Mouse (Mus musculus) limb, embryonic 14.5 days (tissue): ENCODE results near the gene C2cd5. TPM values are rescaled to one million over a fixed set of nuclear protein-coding genes. Genes with fewer than 3 reads are reported as not detected.
"Not testable (repeated sequence)": the region's sequence is repeated elsewhere in the genome, so short reads cannot be mapped to it uniquely, and the experiment has no call there.

ENCODE experiments used
- ATAC-seq: fragments of 200-750 bp; cut with Nextera tagmentation; 2 replicates; pipeline ENCODE4 v1.8.0; 2017; ENCODE audit warnings: low read depth, moderate number of reproducible peaks, moderate TSS enrichment; ENCODE audit not compliant: low FRiP score
- DNase-seq: peaks from one replicate; pipeline ENCODE4 v3.0.0-alpha.2; 2015; ENCODE audit warnings: low spot score
- H3K27ac ChIP-seq: fragments of 300-500 bp; sonication (generic); replicated peaks from 2 replicates; pipeline ENCODE4 v1.5.1; 2014; ENCODE audit warnings: low read depth, mild to moderate bottlenecking, low read length, moderate library complexity, mixed read lengths
- H3K27me3 ChIP-seq: fragments of 300-500 bp; sonication (generic); 2 replicates; pipeline ENCODE4 v1.6.1; 2014; ENCODE audit warnings: low read length, mixed read lengths; ENCODE audit not compliant: control insufficient read depth, insufficient read depth
- H3K36me3 ChIP-seq: fragments of 300-500 bp; sonication (generic); 2 replicates; pipeline ENCODE4 v1.6.1; 2014; ENCODE audit warnings: mild to moderate bottlenecking, low read length, moderate library complexity, mixed read lengths; ENCODE audit not compliant: control insufficient read depth, insufficient read depth
- H3K4me1 ChIP-seq: fragments of 300-500 bp; sonication (generic); 2 replicates; pipeline ENCODE4 v1.6.1; 2014; ENCODE audit warnings: antibody characterized with exemption, low read length, mixed read lengths; ENCODE audit not compliant: control insufficient read depth, insufficient read depth
- H3K4me2 ChIP-seq: fragments of 300-500 bp; sonication (generic); replicated peaks from 2 replicates; pipeline ENCODE4 v1.6.1; 2014; ENCODE audit warnings: low read depth, mild to moderate bottlenecking, low read length, moderate library complexity; ENCODE audit not compliant: severe bottlenecking
- H3K4me3 ChIP-seq: fragments of 300-500 bp; sonication (generic); replicated peaks from 2 replicates; pipeline ENCODE4 v1.5.1; 2014; ENCODE audit warnings: low read length
- H3K9ac ChIP-seq: fragments of 300-500 bp; sonication (generic); 2 replicates; pipeline ENCODE4 v1.6.1; 2014; ENCODE audit warnings: mild to moderate bottlenecking, low read depth, low read length, moderate library complexity; ENCODE audit not compliant: severe bottlenecking
- H3K9me3 ChIP-seq: fragments of 300-500 bp; sonication (generic); 2 replicates; pipeline ENCODE4 v1.6.1; 2016; ENCODE audit warnings: low read length; ENCODE audit not compliant: control insufficient read depth
- POLR2A ChIP-seq: fragments of 200-500 bp; IDR thresholded peaks from 2 replicates; pipeline ENCODE4 v1.8.0; 2012; ENCODE audit warnings: inconsistent platforms, mild to moderate bottlenecking, moderate library complexity, borderline replicate concordance; ENCODE audit not compliant: insufficient read depth, insufficient read length; ENCODE audit errors: extremely low read depth
- WGBS: fragments of 180-500 bp; shearing (Covaris S2); extraction: QIAGEN DNeasy Blood & Tissue Kit; methylation state at CpG from one replicate; pipeline ENCODE4 v1.1.7; 2014; 5-methylcytosine and 5-hydroxymethylcytosine counted together
- polyA plus RNA-seq, 2 experiments: library from polyadenylated mRNA; depleted of rRNA in 1 of 2; stranded (reverse) in 1 of 2; unstranded in 1 of 2; fragments of >200 nt; fragmentation: Nextera tagmentation in 1 of 2; extraction: Ambion mirVana in 1 of 2; gene quantifications; 2 replicates each; pipeline versions ENCODE4 v1.2.1 to v1.2.3; 2012 to 2014

The C2cd5 gene
- polyA plus RNA-seq, 2 experiments = 23.1 to 38.8 TPM

DNA sequence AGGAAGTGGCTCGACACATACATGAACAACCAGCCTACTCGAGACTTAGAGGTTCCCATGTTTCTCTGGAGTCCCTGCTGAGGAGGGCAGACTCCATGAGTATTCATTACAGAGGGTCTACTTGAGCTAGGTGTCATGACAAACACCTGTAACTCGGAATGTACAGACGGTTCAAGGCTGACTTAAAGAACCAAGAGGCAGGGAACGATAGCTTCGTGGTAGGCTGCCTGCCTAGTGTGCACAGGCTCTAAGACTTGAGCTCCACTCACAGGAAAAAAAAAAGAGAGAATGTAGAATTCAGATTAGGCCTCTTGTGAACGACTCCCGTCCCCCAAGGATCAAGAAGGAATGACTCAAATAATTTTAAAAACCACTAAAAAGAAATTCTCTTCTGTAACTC, 78.2 kb downstream of the C2cd5 start:
- Histone ChIP-seq H3K4me2 (no peak overlapping the region), H3K9me3 (no peaks in the 10 kb centered on the region), H3K27me3 (no peaks in the 10 kb centered on the region), H3K4me1 (no peaks in the 10 kb centered on the region), H3K27ac (no peak overlapping the region), H3K36me3 (peaks cover 24% of the 10 kb centered on the region), H3K9ac (no peak overlapping the region), H3K4me3 (no peak overlapping the region)
- no peak for ATAC-seq
- TF ChIP-seq POLR2A = no peak
- DNase-seq = no peak
- 87% methylated on average over 8 of the region's 8 CpGs for WGBS

DNA sequence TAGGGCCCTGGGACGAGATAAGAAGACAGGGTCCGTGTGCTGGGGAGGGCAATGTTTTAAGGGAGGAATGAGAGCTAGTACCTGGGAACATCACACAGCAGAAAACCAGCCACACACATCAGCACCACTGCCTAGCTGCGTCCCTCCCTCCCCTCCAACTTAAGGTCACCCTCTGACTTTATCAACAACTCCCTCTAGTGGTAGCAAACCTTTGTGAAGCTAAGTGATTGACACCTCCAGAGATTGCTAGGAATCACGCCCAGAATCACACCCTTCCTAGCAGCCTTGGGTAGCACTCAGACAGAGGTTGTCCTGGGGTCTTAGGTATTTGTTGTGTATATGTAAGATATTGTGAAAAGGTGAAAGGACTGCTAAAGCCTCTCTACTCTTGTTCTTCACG, 79.3 kb downstream of the C2cd5 start:
- DNase-seq (no peak), ATAC-seq (no peak)
- Histone ChIP-seq H3K4me1 (no peaks in the 10 kb centered on the region), H3K4me2 (no peak overlapping the region), H3K4me3 (no peak overlapping the region), H3K9me3 (no peaks in the 10 kb centered on the region), H3K36me3 (peaks cover 26% of the 10 kb centered on the region), H3K9ac (no peak overlapping the region), H3K27ac (no peak overlapping the region), H3K27me3 (no peaks in the 10 kb centered on the region)
- no peak for TF ChIP-seq POLR2A
- 64% methylated on average over 5 of the region's 5 CpGs for WGBS

DNA sequence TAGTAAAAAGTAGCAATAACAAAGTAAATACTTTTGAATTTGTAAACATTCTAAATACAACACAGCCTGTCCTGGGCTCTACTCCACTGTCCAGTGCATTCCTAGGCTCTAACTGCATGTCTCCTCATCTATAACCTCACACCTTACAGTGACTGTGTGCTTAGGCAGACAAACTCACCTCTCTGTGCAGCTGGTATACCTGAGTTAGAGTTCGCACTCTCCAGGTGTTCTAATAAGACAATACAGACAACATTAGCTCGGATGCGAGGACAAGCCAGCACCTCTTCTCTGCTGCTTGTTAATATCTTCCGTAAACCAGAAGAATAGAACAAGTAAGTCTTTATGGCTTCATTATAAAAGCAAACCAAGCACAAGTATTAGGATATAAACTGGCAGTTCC, 79.8 kb downstream of the C2cd5 start:
- WGBS = 93% methylated on average over 4 of the region's 4 CpGs
- Histone ChIP-seq H3K27ac (no peak overlapping the region), H3K4me3 (no peak overlapping the region), H3K36me3 (peaks cover 26% of the 10 kb centered on the region), H3K4me1 (no peaks in the 10 kb centered on the region), H3K27me3 (no peaks in the 10 kb centered on the region), H3K4me2 (no peak overlapping the region), H3K9ac (no peak overlapping the region), H3K9me3 (no peaks in the 10 kb centered on the region)
- ATAC-seq (no peak), DNase-seq (no peak)
- no peak for TF ChIP-seq POLR2A

DNA sequence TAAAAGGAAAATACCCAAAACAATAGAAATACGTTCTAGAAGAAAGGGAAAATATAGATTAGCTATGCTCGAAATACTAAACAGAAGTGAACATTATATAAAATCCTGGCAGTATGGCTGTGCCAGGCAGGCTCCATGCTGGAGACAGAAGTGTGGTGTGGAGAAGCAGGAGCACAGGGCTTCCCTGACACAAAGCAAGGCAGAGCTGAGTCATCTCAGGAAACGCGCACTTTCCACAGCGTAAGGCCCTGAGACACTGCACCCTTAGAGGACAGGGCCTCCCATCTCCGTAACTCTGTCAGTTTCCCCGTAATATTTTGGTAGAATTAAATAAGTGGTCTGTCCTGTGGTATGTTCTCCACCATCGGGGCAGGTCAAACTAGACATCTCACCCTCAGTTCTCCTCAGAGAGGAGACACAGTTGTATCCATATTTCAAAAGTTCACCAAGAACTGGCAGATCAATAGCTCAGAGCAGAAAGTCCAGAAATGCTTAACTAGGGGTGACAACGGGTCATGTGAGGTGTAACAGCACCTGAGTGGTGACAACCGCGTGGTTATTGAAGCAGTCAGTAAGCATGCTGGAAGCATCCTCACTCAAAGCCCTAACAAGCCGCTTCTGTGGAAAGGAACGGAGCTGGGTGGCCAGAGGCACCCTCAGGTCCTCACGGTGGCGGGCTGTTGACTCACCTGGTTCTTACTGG, 87.3 kb downstream of the C2cd5 start:
- no peak for DNase-seq
- Histone ChIP-seq H3K27me3 (no peaks in the 10 kb centered on the region), H3K4me2 (no peak overlapping the region), H3K27ac (no peak overlapping the region), H3K9me3 (peaks cover 3% of the 10 kb centered on the region; the same call in 1 of the 2 replicates), H3K36me3 (peaks cover 40% of the 10 kb centered on the region), H3K4me3 (no peak overlapping the region), H3K9ac (no peak overlapping the region), H3K4me1 (no peaks in the 10 kb centered on the region)
- ATAC-seq = no peak
- TF ChIP-seq POLR2A = no peak
- WGBS = 94% methylated on average over 15 of the region's 15 CpGs

DNA sequence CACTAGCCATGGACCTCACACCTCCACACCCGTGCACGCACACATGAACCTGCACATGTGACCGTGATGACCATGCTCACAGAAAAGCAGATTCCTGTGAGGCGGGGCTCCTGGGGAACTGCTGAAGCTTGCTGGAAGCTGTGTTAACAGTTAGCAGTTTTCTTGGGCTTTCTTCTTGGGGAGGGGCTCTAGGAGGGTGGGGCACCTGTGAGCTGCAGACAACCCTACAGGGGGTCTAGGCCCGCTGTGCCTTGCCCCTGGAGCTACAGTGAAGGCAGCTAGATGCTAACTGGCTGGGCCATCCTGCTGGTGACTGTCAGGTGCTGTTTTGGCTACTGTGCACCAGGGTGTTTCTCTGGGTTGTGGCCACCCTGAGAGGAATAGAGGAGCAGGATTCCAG, 91.1 kb downstream of the C2cd5 start:
- TF ChIP-seq POLR2A = no peak
- WGBS = 80% methylated on average over 5 of the region's 5 CpGs

DNA sequence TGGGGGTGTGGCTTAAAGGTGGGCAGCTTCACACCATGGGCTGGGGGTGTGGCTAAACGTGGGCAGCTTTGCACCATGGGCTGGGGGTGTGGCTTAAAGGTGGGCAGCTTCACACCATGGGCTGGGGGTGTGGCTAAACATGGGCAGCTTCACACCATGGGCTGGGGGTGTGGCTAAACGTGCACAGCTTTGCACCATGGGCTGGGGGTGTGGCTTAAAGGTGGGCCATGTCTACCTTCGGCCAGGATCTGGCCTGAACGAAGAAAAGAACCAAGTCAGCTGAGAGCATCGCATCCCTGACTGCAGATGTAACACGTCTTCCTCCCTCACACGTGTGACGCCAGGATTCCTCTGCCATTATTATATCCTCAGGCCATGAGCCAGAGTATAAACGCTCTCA, 94.7 kb downstream of the C2cd5 start:
- H3K36me3 ChIP-seq, ATAC-seq, H3K4me3 ChIP-seq, H3K27me3 ChIP-seq, H3K4me2 ChIP-seq, H3K9ac ChIP-seq, DNase-seq, H3K4me1 ChIP-seq, H3K27ac ChIP-seq: not testable (repeated sequence)
- peaks cover 13% of the 10 kb centered on the region for H3K9me3 ChIP-seq
- WGBS = 79% methylated on average over 9 of the region's 9 CpGs

More for the DNA sequence above, 91.1 kb downstream of the C2cd5 start:
- H3K9me3 ChIP-seq = peaks cover 13% of the 10 kb centered on the region
- no peak overlapping the region for H3K27ac ChIP-seq
- H3K27me3 ChIP-seq = no peaks in the 10 kb centered on the region
- DNase-seq (no peak), ATAC-seq (no peak)
- H3K9ac ChIP-seq = no peak overlapping the region
- H3K4me2 ChIP-seq = no peak overlapping the region
- H3K36me3 ChIP-seq = peaks cover 26% of the 10 kb centered on the region
- H3K4me1 ChIP-seq = no peaks in the 10 kb centered on the region
- H3K4me3 ChIP-seq = no peak overlapping the region
